Mouse (Mus musculus) neutrophil, adult 5-6 weeks (primary cell): Measurements from ENCODE around the gene Tollip. TPM values are rescaled to one million over a fixed set of nuclear protein-coding genes. Genes with fewer than 3 reads are reported as not detected.

Experiments
- ATAC-seq: fragments of 151-379, 151-347 bp; 2 replicates; pipeline ENCODE4 v1.8.0; 2017; ENCODE audit warnings: mild to moderate bottlenecking, moderate TSS enrichment; ENCODE audit not compliant: insufficient number of reproducible peaks, poor library complexity, low FRiP score, severe bottlenecking; ENCODE audit errors: extremely low read depth
- total RNA-seq: library from RNA; stranded (forward); fragments of 200-1000 nt; gene quantifications from 2 replicates; pipeline ENCODE4 v1.2.3, GENCODE M21; 2017

Tollip gene
- total RNA-seq = 40.9 and 41.5 TPM in 2 replicates

- ATAC-seq = no peak
Measured at GRCm38 (mm10) chr7:141918407-141918806, at the start of gene Tollip. Tollip (minus strand) TSS chr7:141918507.

DNA sequence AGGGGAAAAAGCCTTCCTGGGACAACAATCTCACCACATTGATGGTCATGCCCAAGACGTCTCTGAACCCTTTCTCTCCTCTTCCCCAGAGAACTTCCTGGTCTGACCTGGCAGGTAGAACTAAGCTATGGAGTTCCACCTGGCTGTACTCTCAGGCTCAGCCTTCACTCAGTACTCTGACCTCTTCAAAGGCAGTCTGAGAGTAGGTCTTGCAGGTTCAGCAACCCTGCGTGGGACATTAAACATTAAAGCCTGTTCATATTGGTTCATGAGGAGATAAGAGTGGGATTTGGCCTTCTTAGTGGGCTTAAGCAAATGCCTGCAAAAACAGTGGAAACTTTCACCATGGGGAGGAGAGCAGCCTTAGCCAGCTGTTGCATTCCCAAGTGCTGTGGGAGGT, 48.0 kb upstream of the Tollip start:
- ATAC-seq = no peak

DNA sequence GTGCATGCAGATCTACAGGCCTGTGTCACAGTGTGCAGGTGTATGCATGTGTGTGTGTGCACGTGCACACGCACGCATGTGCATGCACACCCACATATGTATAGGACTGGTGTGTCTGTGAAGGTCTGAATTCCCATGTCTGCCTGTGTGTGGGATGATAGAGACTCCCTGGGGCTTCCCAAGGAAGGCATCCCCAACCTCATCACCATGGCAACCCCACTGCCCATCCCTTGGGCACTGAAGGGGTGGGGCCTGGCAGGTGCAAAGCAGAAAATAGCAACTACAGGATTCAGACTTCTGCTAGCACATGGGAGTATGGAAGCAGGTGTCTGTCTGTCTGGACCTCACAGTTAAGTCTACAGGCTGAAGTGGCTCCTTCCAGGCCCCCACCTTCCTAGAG, 44.2 kb upstream of the Tollip start:
- ATAC-seq = no peak

- no peak for ATAC-seq
Measured at GRCm38 (mm10) chr7:141961491-141961890, 43.2 kb upstream of the Tollip start.

- ATAC-seq = no peak
Measured at GRCm38 (mm10) chr7:141960926-141961325, 42.6 kb upstream of the Tollip start.

- no peak for ATAC-seq
Measured at GRCm38 (mm10) chr7:141959133-141959532, 40.8 kb upstream of the Tollip start.

DNA sequence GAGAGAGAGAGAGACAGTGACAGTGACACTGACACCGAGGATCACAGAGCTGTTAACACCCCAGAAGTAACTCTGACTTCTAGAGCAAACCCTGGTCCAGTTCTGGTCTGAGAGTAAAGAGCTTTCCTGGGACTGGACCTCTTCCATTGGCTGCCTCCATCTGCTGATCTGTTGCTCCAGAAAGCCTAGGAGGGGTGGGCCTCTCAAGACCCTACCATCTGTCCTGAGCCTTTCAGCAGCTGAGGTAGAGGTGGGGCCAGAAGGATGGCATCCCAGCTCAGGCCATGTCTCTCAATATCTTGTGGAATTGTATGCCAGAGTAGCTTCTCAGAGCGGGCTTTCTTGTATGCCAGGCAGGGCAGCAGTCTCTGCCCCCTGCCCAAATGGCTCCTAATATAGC, 39.9 kb upstream of the Tollip start:
- no peak for ATAC-seq

DNA sequence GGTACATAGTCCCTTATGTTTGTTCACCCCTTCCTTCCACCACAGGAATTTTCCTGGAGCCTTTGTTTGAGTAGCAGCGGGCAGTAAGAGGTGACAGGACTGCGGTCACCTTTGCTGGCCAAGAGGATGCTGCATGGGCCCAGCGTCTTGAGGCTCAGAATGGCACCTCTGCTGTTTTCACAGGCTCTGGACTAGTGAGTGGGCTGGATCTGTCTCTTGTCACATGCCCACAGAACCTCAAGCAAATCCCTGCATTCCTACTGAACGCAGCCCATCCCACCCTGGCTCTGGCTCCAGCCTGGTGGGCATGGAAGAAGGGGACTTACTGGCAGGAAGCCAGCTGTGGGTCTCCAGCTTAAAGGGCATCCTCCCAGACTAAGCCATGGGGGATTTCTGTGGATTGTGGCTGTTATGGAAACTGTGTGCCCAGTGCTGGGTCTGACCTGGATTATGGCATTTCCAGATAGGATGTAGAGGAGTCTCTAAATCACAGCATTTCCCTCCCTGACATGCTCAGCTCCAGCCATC, 39.3 kb upstream of the Tollip start:
- no peak for ATAC-seq

GRCm38 (mm10) chr7:141956174-141956566, 37.9 kb upstream of the Tollip start:
- no peak for ATAC-seq

GRCm38 (mm10) chr7:141955565-141956173, 37.4 kb upstream of the Tollip start:
- ATAC-seq = no peak

- no peak for ATAC-seq
Measured at GRCm38 (mm10) chr7:141953616-141954015, 35.3 kb upstream of the Tollip start.

- no peak for ATAC-seq
Measured at GRCm38 (mm10) chr7:141952920-141953319, 34.6 kb upstream of the Tollip start.

- no peak for ATAC-seq
Measured at GRCm38 (mm10) chr7:141951821-141952220, 33.5 kb upstream of the Tollip start.

- ATAC-seq = no peak
Measured at GRCm38 (mm10) chr7:141950104-141951013, 32.1 kb upstream of the Tollip start.

- no peak for ATAC-seq
Measured at GRCm38 (mm10) chr7:141949799-141950103, 31.4 kb upstream of the Tollip start.

DNA sequence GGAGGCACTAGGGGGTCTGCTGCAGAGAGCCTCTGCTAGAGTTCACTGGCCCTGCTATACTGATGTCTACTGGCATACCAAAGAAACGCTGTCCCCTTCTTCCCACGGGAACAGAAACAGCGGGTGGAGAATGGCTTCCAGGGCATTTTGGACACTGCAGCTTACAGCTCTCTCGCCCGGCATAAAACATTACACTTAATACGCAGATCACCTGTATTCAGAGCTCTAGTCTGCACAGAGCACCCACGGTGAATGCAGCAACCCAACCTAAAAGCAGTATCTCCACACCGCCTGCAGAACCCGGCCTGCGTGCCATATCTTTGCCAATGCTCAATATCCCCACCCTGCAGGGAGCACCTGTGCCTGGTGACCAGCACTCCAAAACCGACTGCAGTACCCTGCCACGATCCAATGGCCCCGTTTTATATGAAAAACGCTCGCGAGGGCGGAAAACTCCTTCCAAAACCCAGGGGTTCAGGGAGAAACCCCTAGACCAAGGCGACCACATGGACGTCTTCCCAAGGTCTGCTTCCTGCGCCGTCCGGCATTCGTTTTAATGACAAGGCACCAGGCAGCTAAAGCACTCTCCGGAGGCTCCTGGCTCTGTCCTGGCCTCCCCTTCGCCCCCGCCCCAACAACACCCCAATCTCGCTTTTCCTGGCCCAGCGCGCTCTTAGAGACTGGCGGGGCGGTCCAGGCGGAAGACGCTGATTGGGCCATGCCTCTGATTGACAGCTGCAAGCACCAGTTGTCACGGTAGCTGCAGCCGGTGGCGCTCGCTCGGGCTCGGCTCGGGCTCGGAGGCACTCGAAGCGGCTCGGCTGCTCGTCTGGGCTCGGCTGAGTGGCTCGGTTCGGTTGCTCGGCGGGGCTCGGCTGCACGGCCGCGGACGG, 30.8 kb upstream of the Tollip start, which contains the start of gene Brsk2:
TSS of gene Brsk2 (plus strand) at position 846 of the 893 bp plus-strand sequence.
- ATAC-seq = peak; percentile 32; the same call in 1 of the 2 replicates

DNA sequence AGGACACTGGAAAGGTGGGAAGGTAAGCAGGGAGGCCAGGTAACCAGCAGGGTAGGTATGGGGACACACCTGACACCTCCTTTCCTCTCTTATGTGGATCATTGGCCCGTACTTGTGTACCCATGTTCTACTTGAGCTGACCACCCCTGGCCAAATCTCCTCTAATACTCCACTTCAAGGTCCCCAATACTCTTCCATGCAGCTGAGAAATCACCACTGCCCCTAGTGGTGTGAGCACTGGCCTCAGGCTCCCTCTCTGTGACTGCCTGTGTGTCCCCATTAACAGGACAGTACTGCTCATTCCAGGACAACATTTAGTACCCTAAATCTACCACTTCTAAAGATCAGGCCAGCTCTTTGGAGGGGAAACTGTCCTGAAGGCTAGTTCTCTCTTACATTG, 29.7 kb upstream of the Tollip start:
- ATAC-seq = no peak

DNA sequence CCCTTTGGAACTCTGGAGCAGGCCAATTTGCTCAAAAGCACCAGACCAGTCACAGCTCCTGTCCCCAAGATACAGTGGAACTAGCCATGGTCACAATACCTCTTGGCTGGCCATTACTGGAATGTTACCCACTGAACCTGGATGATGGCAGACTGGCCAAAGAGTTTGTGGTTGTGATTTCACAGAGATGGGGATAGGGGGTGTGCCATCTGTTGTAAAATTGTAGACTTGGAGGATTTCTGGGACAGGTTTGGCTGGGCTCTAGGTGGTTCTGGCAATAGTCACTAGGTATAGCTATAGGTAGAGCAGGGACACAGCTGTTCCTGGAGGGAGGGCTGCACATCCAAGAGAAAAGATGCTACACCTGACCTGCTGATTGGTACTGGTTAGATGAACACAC, 29.2 kb upstream of the Tollip start:
- ATAC-seq = no peak

DNA sequence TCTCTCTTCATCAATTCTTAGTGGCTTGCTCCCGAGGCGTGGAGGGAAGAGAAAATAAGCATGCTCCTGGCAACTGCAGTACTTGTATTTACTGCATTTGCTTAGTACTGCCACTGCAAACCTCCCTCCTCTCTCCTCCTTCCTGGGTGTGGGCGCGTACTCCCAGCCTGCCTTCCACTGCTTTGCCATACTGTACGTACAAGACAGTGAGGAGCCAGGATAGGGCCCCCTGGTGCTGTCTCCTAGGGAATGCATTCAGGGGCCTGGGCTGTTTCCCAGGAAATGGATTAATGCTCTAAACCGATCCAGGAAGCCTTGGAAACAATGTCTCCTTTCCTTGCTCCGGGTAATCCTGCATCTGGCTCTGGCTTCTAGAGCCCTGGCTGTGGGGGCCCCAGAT, 27.6 kb upstream of the Tollip start:
- ATAC-seq = no peak
